Mouse (Mus musculus) ES-E14 (cell line): ENCODE data around the gene Rpl22l1. TPM values are rescaled to one million over a fixed set of nuclear protein-coding genes. Genes with fewer than 3 reads are reported as not detected.

Experiments
- DNase-seq: peaks from one replicate; pipeline ENCODE4 v3.0.0-alpha.2; 2013; ENCODE audit warnings: low read depth, low spot score
- H3K27ac ChIP-seq: 2 replicates; pipeline ENCODE4 v1.5.1; 2012; ENCODE audit warnings: low read depth, mild to moderate bottlenecking, low read length, moderate library complexity, mixed read lengths; ENCODE audit not compliant: poor library complexity, insufficient read depth, severe bottlenecking
- H3K36me3 ChIP-seq: 2 replicates; pipeline ENCODE4 v1.6.1; 2012; ENCODE audit warnings: mild to moderate bottlenecking, low read length, moderate library complexity, mixed read lengths; ENCODE audit not compliant: control insufficient read depth, poor library complexity, insufficient read depth, severe bottlenecking
- H3K4me1 ChIP-seq, 2 experiments: fragments of 150-350 bp in 1 of 2; sonication (generic) in 1 of 2; 2 replicates each; pipeline ENCODE4 v1.6.1; 2012; ENCODE audit warnings: low read length in 2 of 2, mild to moderate bottlenecking in 1 of 2, mixed read lengths in 1 of 2; ENCODE audit not compliant: control insufficient read depth in 2 of 2, insufficient read depth in 2 of 2, poor library complexity in 1 of 2
- H3K4me3 ChIP-seq, 2 experiments: fragments of 150-350 bp in 1 of 2; sonication (generic) in 1 of 2; 2 replicates each; pipeline ENCODE4 v1.5.1; 2012; ENCODE audit warnings: low read length in 2 of 2, low read depth in 1 of 2, mild to moderate bottlenecking in 1 of 2, mixed read lengths in 1 of 2; ENCODE audit not compliant: insufficient read depth in 1 of 2, poor library complexity in 1 of 2, severe bottlenecking in 1 of 2
- H3K9ac ChIP-seq: 2 replicates; pipeline ENCODE4 v1.6.1; 2012; ENCODE audit warnings: low read depth, mild to moderate bottlenecking, low read length, mixed read lengths; ENCODE audit not compliant: poor library complexity, insufficient read depth, severe bottlenecking
- H3K9me3 ChIP-seq: fragments of 150-350 bp; sonication (generic); 2 replicates; pipeline ENCODE4 v1.6.1; 2012; ENCODE audit warnings: low read depth, mild to moderate bottlenecking, low read length; ENCODE audit not compliant: control insufficient read depth, insufficient read depth
- CHD2 ChIP-seq: IDR thresholded peaks from 2 replicates; pipeline ENCODE4 v1.6.1; 2014; ENCODE audit warnings: mild to moderate bottlenecking, low read depth, low read length, inconsistent platforms
- HCFC1 ChIP-seq: IDR thresholded peaks from 2 replicates; pipeline ENCODE4 v1.6.1; 2012; ENCODE audit warnings: low read length, inconsistent platforms, borderline replicate concordance; ENCODE audit not compliant: insufficient read depth
- MAFK ChIP-seq: IDR thresholded peaks from 2 replicates; pipeline ENCODE4 v1.6.1; 2014; ENCODE audit warnings: mild to moderate bottlenecking, low read depth, low read length, inconsistent platforms; ENCODE audit not compliant: insufficient read depth
- ZC3H11A ChIP-seq: IDR thresholded peaks from 2 replicates; pipeline ENCODE4 v1.6.1; 2012; ENCODE audit warnings: low read depth, mild to moderate bottlenecking, inconsistent platforms, low read length, borderline replicate concordance
- ZNF384 ChIP-seq: IDR thresholded peaks from 2 replicates; pipeline ENCODE4 v1.6.1; 2012; ENCODE audit warnings: low read depth, low read length, inconsistent platforms
- in situ Hi-C, 2 experiments: fragments of 600-800 bp; cut with MboI; formaldehyde crosslinking; loops; one replicate each; pipeline ENCODE4 v1.15.1; 2025; ENCODE audit warnings: low sequenced_read_pairs in 2 of 2, inconsistent platforms in 1 of 2; ENCODE audit not compliant: unreplicated experiment in 2 of 2
- total RNA-seq: library from RNA; depleted of rRNA; stranded (reverse); fragments of 300-350 nt; gene quantifications from 2 replicates; pipeline ENCODE4 v1.2.3, GENCODE M21; 2012; rRNA removed

The Rpl22l1 gene
- 199 and 297 TPM in 2 replicates for total RNA-seq

GRCm38 (mm10) chr3:28805301-28806097 lies at the start of gene Rpl22l1:
Gene Rpl22l1, plus strand, starts transcription at chr3:28805436.
- H3K4me1 ChIP-seq, result no peaks in the 10 kb centered on the region
- TF ChIP-seq ZNF384 (no peak), HCFC1 (0 out of 2 replicates have a peak, but pooled peaks have one; percentile 57), MAFK (0 out of 2 replicates have a peak, but pooled peaks have one; percentile 3)
- peak; percentile 96 for DNase-seq
- H3K27ac ChIP-seq, result peak within 1 kb of the TSS; percentile 73
- H3K36me3 ChIP-seq, result peaks cover 8% of the 10 kb centered on the region; the same call in 1 of the 2 replicates
- in situ Hi-C loops, result no loop called here
- H3K9ac ChIP-seq, result peak within 1 kb of the TSS; percentile 96
- H3K9me3 ChIP-seq, result no peaks in the 10 kb centered on the region
- peak within 1 kb of the TSS; percentile 84 to 92 for H3K4me3 ChIP-seq

- Histone ChIP-seq H3K9ac (no peak overlapping the region), H3K36me3 (no peaks in the 10 kb centered on the region; the same call in 1 of the 2 replicates), H3K27ac (no peak overlapping the region), H3K4me1 (no peaks in the 10 kb centered on the region), H3K9me3 (no peaks in the 10 kb centered on the region), H3K4me3 (no peak overlapping the region)
- DNase-seq, result no peak
- TF ChIP-seq HCFC1 (no peak), CHD2 (no peak), ZNF384 (no peak), MAFK (no peak), ZC3H11A (no peak)
- in situ Hi-C loops, result no loop called here
Observed at GRCm38 (mm10) chr3:28755477-28755876, 49.8 kb upstream of the Rpl22l1 start.

- no peaks in the 10 kb centered on the region for H3K9me3 ChIP-seq
- no peak overlapping the region for H3K27ac ChIP-seq
- H3K36me3 ChIP-seq, result no peaks in the 10 kb centered on the region
- no peak for DNase-seq
- H3K9ac ChIP-seq, result no peak overlapping the region
- TF ChIP-seq HCFC1, result no peak
- no peak for TF ChIP-seq CHD2
- no peak for TF ChIP-seq ZC3H11A
- TF ChIP-seq ZNF384, result no peak
- no peak for TF ChIP-seq MAFK
- in situ Hi-C loops, result no loop called here
- H3K4me3 ChIP-seq, result no peak overlapping the region
- no peaks in the 10 kb centered on the region for H3K4me1 ChIP-seq
Observed at GRCm38 (mm10) chr3:28761225-28761789, 43.9 kb upstream of the Rpl22l1 start.

GRCm38 (mm10) chr3:28766935-28767334 lies 38.3 kb upstream of the Rpl22l1 start:
- no peak for DNase-seq
- H3K9ac ChIP-seq, result no peak overlapping the region
- no peak overlapping the region for H3K27ac ChIP-seq
- H3K36me3 ChIP-seq, result no peaks in the 10 kb centered on the region
- in situ Hi-C loops, result no loop called here
- H3K9me3 ChIP-seq, result no peaks in the 10 kb centered on the region
- TF ChIP-seq MAFK (no peak), ZNF384 (no peak), ZC3H11A (no peak), HCFC1 (no peak), CHD2 (no peak)
- H3K4me1 ChIP-seq, result no peaks in the 10 kb centered on the region
- no peak overlapping the region for H3K4me3 ChIP-seq
